Mouse (Mus musculus): ENCODE results near the gene Bmp2k. TPM values are rescaled to one million over a fixed set of nuclear protein-coding genes. Genes with fewer than 3 reads are reported as not detected.

Gene Bmp2k
- polyA plus RNA-seq, 2 experiments = 14.0 to 30.2 TPM

DNA sequence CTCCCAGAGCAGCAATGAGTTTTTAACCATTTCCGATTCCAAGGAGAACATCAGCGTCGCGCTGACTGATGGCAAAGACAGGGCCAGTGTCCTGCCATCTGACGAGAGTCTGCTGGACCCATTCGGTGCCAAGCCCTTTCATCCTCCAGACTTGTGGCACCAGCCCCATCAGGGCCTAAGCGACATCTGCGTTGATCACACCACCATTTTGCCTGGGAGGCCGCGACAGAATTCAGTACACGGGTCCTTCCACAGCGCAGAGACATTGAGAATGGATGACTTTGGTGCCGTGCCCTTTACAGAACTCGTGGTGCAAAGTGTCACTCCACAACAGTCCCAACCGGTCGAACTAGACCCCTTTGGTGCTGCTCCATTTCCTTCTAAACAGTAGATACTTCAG is 90.3 kb downstream of the Bmp2k start:
- DNase-seq (ENCODE audit: low read depth in 3 of 3, low spot score in 3 of 3) (no peak), ATAC-seq (ENCODE audit: insufficient read depth) (no peak)
- H3K27ac ChIP-seq = no peak overlapping the region
- H3K9ac ChIP-seq (replicated peaks) = no peak overlapping the region
- H3K9me3 ChIP-seq (ENCODE audit: control insufficient read depth, low read length) = no peaks in the 10 kb centered on the region
- H3K4me1 ChIP-seq (replicated peaks; ENCODE audit: control insufficient read depth in 2 of 2, insufficient read depth in 2 of 2, low read length in 1 of 2) = no peaks in the 10 kb centered on the region
- no peaks in the 10 kb centered on the region for H3K27me3 ChIP-seq (ENCODE audit: control insufficient read depth, insufficient read depth, low read length)
- peaks cover 70% of the 10 kb centered on the region for H3K36me3 ChIP-seq (replicated peaks; ENCODE audit: control insufficient read depth, insufficient read depth, low read depth)
- TF ChIP-seq CTCF (IDR thresholded peaks at IDR 0.05; ENCODE audit: low read depth) = no peak
- TF ChIP-seq EP300 (IDR thresholded peaks at IDR 0.05; ENCODE audit: low read depth) = no peak
- 93% methylated on average over 16 of the region's 16 CpGs for WGBS (ENCODE audit: insufficient replicate concordance)
- H3K4me2 ChIP-seq (ENCODE audit: low read depth) = no peak overlapping the region
- H3K4me3 ChIP-seq (ENCODE audit: insufficient read depth in 1 of 2, low read depth in 2 of 2, low read length in 2 of 2) = no peak overlapping the region

DNA sequence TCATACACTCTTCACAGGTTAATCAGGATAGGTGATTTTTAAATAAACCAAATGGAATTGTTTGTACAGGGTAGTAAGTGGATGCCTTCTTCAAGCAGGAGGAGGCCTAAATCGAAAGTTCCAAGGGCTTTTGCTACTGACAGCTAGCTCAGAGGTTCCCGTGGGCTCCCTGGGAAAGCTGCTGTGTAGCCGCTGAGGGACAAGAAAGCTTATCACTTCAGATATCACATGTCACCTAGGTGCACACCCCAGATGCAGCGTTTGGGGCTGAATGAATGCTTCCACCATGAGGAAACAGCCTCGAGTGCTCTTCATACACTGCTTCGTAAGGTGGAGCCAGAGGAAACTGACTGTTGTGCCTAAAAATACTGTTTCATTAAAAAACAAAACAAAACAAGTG is 90.7 kb downstream of the Bmp2k start:
- no peak for DNase-seq (ENCODE audit: low read depth in 3 of 3, low spot score in 3 of 3)
- no peaks in the 10 kb centered on the region for H3K9me3 ChIP-seq (ENCODE audit: control insufficient read depth, low read length)
- 71% methylated on average over 6 of the region's 6 CpGs for WGBS (ENCODE audit: insufficient replicate concordance)
- H3K9ac ChIP-seq (replicated peaks) = no peak overlapping the region
- no peaks in the 10 kb centered on the region for H3K4me1 ChIP-seq (replicated peaks; ENCODE audit: control insufficient read depth in 2 of 2, insufficient read depth in 2 of 2, low read length in 1 of 2)
- no peak for ATAC-seq (ENCODE audit: insufficient read depth)
- H3K4me2 ChIP-seq (ENCODE audit: low read depth) = no peak overlapping the region
- H3K27me3 ChIP-seq (ENCODE audit: control insufficient read depth, insufficient read depth, low read length) = no peaks in the 10 kb centered on the region
- peaks cover 66% of the 10 kb centered on the region for H3K36me3 ChIP-seq (replicated peaks; ENCODE audit: control insufficient read depth, insufficient read depth, low read depth)
- no peak overlapping the region for H3K27ac ChIP-seq
- TF ChIP-seq EP300 (IDR thresholded peaks at IDR 0.05; ENCODE audit: low read depth) (no peak), CTCF (IDR thresholded peaks at IDR 0.05; ENCODE audit: low read depth) (no peak)
- H3K4me3 ChIP-seq (ENCODE audit: insufficient read depth in 1 of 2, low read depth in 2 of 2, low read length in 2 of 2) = no peak overlapping the region

DNA sequence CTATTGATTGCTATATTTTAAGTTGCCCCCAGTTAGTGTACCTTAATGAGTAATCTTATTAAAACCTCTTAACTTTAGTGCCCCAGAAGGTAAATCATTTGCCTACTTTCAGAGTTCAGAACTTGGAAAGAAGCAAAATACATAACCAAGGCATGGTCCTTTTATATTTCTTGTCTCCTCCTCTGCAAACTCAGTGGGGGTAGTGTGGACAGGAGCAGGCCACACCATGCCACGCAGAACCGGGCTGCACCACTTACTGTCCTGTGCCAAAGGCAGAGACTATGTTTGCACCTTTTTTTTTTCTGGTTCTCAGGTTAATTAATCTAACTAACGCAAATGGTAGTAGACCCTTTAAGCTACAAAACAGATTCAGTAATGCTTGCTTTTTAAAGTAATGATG is 91.9 kb downstream of the Bmp2k start:
- H3K27ac ChIP-seq = no peak overlapping the region
- no peak for ATAC-seq (ENCODE audit: insufficient read depth)
- H3K9me3 ChIP-seq (ENCODE audit: control insufficient read depth, low read length) = no peaks in the 10 kb centered on the region
- no peak for DNase-seq (ENCODE audit: low read depth in 3 of 3, low spot score in 3 of 3)
- WGBS (ENCODE audit: insufficient replicate concordance) = 93% methylated on average over 3 of the region's 3 CpGs
- H3K27me3 ChIP-seq (ENCODE audit: control insufficient read depth, insufficient read depth, low read length) = no peaks in the 10 kb centered on the region
- H3K9ac ChIP-seq (replicated peaks) = no peak overlapping the region
- no peak overlapping the region for H3K4me2 ChIP-seq (ENCODE audit: low read depth)
- no peaks in the 10 kb centered on the region for H3K4me1 ChIP-seq (replicated peaks; ENCODE audit: control insufficient read depth in 2 of 2, insufficient read depth in 2 of 2, low read length in 1 of 2)
- TF ChIP-seq CTCF (IDR thresholded peaks at IDR 0.05; ENCODE audit: low read depth) (no peak), EP300 (IDR thresholded peaks at IDR 0.05; ENCODE audit: low read depth) (no peak)
- H3K36me3 ChIP-seq (replicated peaks; ENCODE audit: control insufficient read depth, insufficient read depth, low read depth) = peaks cover 59% of the 10 kb centered on the region
- H3K4me3 ChIP-seq (ENCODE audit: insufficient read depth in 1 of 2, low read depth in 2 of 2, low read length in 2 of 2) = no peak overlapping the region

DNA sequence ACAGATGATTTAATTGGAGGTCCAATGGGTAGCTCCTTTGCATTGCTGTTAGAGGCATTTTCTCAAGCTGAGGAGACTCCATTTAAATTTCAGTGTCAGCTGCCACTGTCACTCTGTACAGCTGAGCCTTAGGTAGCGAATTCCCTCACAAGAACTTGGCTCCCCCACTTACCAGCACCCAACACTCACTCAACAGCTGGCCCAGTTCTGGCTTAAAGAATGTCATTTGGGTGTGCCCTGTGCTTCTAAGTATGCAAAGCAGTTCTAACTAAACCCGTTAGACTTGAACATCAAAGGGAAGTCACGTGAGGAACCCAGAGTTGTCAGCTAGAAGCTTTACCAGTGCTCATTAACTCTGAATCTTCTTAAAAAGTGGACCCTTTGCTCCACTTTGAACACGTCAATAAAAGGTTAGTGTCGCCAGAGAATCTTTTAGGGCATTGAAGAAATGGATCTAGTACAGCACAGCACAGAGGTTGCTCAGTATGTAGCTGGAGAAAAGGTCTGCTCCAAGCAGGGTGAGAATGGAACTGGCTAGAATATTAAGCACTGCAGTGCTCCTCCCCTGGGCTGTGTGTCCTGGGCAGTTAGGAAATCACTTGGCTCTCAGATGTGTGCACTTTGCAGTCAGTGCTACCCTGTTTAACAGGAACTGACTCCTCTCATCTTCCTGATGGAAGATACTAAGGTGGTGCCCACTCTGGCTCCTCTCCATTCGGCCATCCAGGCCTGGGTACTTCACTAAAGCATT is 92.7 kb downstream of the Bmp2k start:
- Histone ChIP-seq H3K4me2 (ENCODE audit: low read depth) (no peak overlapping the region), H3K9me3 (ENCODE audit: control insufficient read depth, low read length) (no peaks in the 10 kb centered on the region), H3K4me1 (replicated peaks; ENCODE audit: control insufficient read depth in 2 of 2, insufficient read depth in 2 of 2, low read length in 1 of 2) (no peaks in the 10 kb centered on the region), H3K27ac (no peak overlapping the region), H3K9ac (replicated peaks) (no peak overlapping the region), H3K27me3 (ENCODE audit: control insufficient read depth, insufficient read depth, low read length) (no peaks in the 10 kb centered on the region), H3K36me3 (replicated peaks; ENCODE audit: control insufficient read depth, insufficient read depth, low read depth) (peaks cover 59% of the 10 kb centered on the region), H3K4me3 (ENCODE audit: insufficient read depth in 1 of 2, low read depth in 2 of 2, low read length in 2 of 2) (no peak overlapping the region)
- no peak for ATAC-seq (ENCODE audit: insufficient read depth)
- WGBS (ENCODE audit: insufficient replicate concordance) = 86% methylated on average over 6 of the region's 6 CpGs
- TF ChIP-seq CTCF (IDR thresholded peaks at IDR 0.05; ENCODE audit: low read depth) (no peak), EP300 (IDR thresholded peaks at IDR 0.05; ENCODE audit: low read depth) (no peak)
- no peak for DNase-seq (ENCODE audit: low read depth in 3 of 3, low spot score in 3 of 3)

DNA sequence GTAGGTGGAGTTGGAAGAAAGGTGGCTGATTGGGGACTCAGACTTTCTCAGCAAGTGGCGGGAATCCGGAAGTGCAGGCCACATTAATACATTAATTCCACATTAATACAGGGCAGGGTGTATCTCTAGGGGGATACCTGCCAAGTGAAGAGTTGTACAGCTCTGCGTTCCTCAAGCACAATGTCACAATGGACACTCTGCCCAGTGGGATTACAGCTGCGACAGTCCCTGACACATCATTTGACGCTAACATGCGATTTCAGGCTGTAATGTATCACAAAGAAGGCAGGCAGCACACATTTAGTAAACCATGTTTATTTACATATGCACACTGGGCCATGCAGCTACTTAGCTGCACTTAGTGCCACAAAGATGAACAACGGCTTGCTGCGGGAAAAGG is 95.5 kb downstream of the Bmp2k start:
- H3K36me3 ChIP-seq (replicated peaks; ENCODE audit: control insufficient read depth, insufficient read depth, low read depth) = peaks cover 33% of the 10 kb centered on the region
- H3K27me3 ChIP-seq (ENCODE audit: control insufficient read depth, insufficient read depth, low read length) = no peaks in the 10 kb centered on the region
- DNase-seq (ENCODE audit: low read depth in 3 of 3, low spot score in 3 of 3) (no peak), ATAC-seq (ENCODE audit: insufficient read depth) (no peak; the same call in 1 of the 2 replicates)
- no peaks in the 10 kb centered on the region for H3K9me3 ChIP-seq (ENCODE audit: control insufficient read depth, low read length)
- H3K9ac ChIP-seq (replicated peaks) = no peak overlapping the region
- no peaks in the 10 kb centered on the region for H3K4me1 ChIP-seq (replicated peaks; ENCODE audit: control insufficient read depth in 2 of 2, insufficient read depth in 2 of 2, low read length in 1 of 2)
- H3K27ac ChIP-seq = no peak overlapping the region
- no peak overlapping the region for H3K4me3 ChIP-seq (ENCODE audit: insufficient read depth in 1 of 2, low read depth in 2 of 2, low read length in 2 of 2)
- no peak overlapping the region for H3K4me2 ChIP-seq (ENCODE audit: low read depth)
- 87% methylated on average over 8 of the region's 8 CpGs for WGBS (ENCODE audit: insufficient replicate concordance)
- TF ChIP-seq EP300 (IDR thresholded peaks at IDR 0.05; ENCODE audit: low read depth) = no peak
- 0 out of 2 replicates have a peak, but pooled peaks have one; percentile 4 for TF ChIP-seq CTCF (IDR thresholded peaks at IDR 0.05; ENCODE audit: low read depth)
